Mouse (Mus musculus) limb, embryonic 11.5 days (tissue): ENCODE measurements around the gene Fasn. TPM values are rescaled to one million over a fixed set of nuclear protein-coding genes. Genes with fewer than 3 reads are reported as not detected.
"Not testable (repeated sequence)": the region's sequence is repeated elsewhere in the genome, so short reads cannot be mapped to it uniquely, and the experiment has no call there.

ENCODE experiments used
- ATAC-seq: fragments of 200-750 bp; cut with Nextera tagmentation; 2 replicates; pipeline ENCODE4 v1.8.0; 2017; ENCODE audit warnings: low read depth; ENCODE audit not compliant: insufficient number of reproducible peaks, low FRiP score, low TSS enrichment
- DNase-seq: peaks from one replicate; pipeline ENCODE4 v3.0.0-alpha.2; 2015; ENCODE audit warnings: low spot score
- H3K27ac ChIP-seq: fragments of 300-500 bp; sonication (generic); replicated peaks from 2 replicates; pipeline ENCODE4 v1.5.1; 2014; ENCODE audit warnings: low read depth, mild to moderate bottlenecking, low read length
- H3K27me3 ChIP-seq: fragments of 300-500 bp; sonication (generic); 2 replicates; pipeline ENCODE4 v1.6.1; 2014; ENCODE audit warnings: mild to moderate bottlenecking, low read length, mixed read lengths; ENCODE audit not compliant: control insufficient read depth, insufficient read depth
- H3K36me3 ChIP-seq: fragments of 300-500 bp; sonication (generic); 2 replicates; pipeline ENCODE4 v1.6.1; 2014; ENCODE audit warnings: mild to moderate bottlenecking, low read length, moderate library complexity, mixed read lengths; ENCODE audit not compliant: control insufficient read depth, insufficient read depth
- H3K4me1 ChIP-seq: fragments of 300-500 bp; sonication (generic); 2 replicates; pipeline ENCODE4 v1.6.1; 2014; ENCODE audit warnings: low read length, mixed read lengths; ENCODE audit not compliant: control insufficient read depth, insufficient read depth
- H3K4me2 ChIP-seq: fragments of 300-500 bp; sonication (generic); 2 replicates; pipeline ENCODE4 v1.6.1; 2014; ENCODE audit warnings: low read depth, mild to moderate bottlenecking, moderate library complexity; ENCODE audit not compliant: severe bottlenecking
- H3K4me3 ChIP-seq: fragments of 300-500 bp; sonication (generic); 2 replicates; pipeline ENCODE4 v1.5.1; 2014; ENCODE audit warnings: low read depth, low read length
- H3K9ac ChIP-seq: fragments of 300-500 bp; sonication (generic); 2 replicates; pipeline ENCODE4 v1.6.1; 2014; ENCODE audit warnings: mild to moderate bottlenecking, low read length
- H3K9me3 ChIP-seq: fragments of 300-500 bp; sonication (generic); 2 replicates; pipeline ENCODE4 v1.6.1; 2016; ENCODE audit warnings: low read length; ENCODE audit not compliant: control insufficient read depth
- WGBS: fragments of 180-500 bp; shearing (Covaris S2); extraction: QIAGEN DNeasy Blood & Tissue Kit; methylation state at CpG from one replicate; pipeline ENCODE4 v1.1.7; 2014; 5-methylcytosine and 5-hydroxymethylcytosine counted together
- polyA plus RNA-seq: library from polyadenylated mRNA; unstranded; fragments of >200 nt; fragmentation: Nextera tagmentation; extraction: Ambion mirVana; gene quantifications from 2 replicates; pipeline ENCODE4 v1.2.1, GENCODE M21; 2014

The Fasn gene
- polyA plus RNA-seq, 1 experiment from 2014 or later = 87.3 TPM

DNA sequence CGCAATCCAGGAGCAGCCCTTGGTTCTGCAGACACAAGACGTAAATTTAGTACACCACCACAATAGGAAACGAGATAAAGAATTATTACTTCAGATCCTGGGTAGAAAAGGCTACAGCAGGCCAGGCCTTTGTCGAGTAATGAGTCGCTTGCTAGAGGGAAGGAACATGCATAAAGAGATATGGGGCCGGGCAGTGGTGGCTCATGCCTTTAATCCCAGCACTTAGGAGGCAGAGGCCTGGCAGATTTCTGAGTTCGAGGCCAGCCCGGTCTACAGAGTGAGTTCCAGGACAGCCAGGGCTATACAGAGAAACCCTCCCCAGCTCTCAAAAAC is 27.8 kb downstream of the Fasn start:
- 33% methylated on average over 8 of the region's 8 CpGs for WGBS
- Histone ChIP-seq H3K4me1 (peaks cover 7% of the 10 kb centered on the region), H3K9ac (peak overlapping the region; percentile 28; the same call in 1 of the 2 replicates), H3K36me3 (peaks cover 15% of the 10 kb centered on the region; the same call in 1 of the 2 replicates), H3K27ac (peak overlapping the region; percentile 57; the same call in 1 of the 2 replicates), H3K4me2 (peak overlapping the region; percentile 29; the same call in 1 of the 2 replicates), H3K4me3 (peak overlapping the region; percentile 98), H3K9me3 (no peaks in the 10 kb centered on the region), H3K27me3 (no peaks in the 10 kb centered on the region)
- DNase-seq = no peak
- ATAC-seq = no peak

DNA sequence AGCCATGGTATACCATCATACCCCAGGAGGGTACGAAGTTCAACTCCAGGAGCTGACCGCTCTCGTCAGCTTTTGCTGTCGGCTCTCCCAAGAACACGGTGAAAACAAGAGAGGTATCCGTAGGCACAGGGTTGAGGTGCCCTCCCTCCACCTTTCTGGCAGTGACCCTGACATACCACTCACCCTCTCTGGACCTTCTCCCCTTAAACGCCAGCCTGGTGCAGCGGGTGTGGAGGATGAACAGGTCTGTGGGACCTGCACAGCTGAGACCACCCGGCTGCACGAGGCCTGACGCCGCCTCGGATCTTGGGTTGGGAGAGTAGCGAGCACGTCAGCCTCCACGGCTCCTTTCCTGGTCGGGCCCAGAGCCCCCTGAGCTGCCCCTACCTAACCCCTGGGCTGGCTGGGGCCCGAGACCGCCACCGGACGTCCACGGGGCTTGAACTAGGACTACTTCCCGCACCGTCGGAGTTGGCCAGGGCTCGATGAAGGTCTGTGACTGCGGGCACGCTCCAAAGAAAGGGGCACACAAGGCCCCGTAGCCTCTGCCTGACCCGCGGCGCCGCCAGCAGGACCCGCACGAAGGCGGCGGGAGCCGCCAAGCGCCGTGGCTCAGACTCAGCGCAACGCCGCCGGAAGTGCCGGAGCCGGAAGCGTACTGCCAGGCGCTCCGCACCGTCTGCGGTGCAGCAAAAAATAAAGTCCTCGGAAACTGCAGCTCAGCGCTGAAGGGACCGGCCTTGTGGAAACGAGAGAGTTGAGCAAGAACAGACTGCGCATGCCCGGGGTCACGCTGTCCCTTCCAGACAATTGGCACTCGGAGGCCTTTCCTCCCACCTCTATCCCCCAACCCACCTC is 28.4 kb downstream of the Fasn start, which contains the start of gene Dus1l:
Gene Dus1l (minus strand): TSS at position 648 of the 858 bp plus-strand sequence.
- DNase-seq = peak; percentile 100
- 2% methylated on average over 59 of the region's 59 CpGs for WGBS

DNA sequence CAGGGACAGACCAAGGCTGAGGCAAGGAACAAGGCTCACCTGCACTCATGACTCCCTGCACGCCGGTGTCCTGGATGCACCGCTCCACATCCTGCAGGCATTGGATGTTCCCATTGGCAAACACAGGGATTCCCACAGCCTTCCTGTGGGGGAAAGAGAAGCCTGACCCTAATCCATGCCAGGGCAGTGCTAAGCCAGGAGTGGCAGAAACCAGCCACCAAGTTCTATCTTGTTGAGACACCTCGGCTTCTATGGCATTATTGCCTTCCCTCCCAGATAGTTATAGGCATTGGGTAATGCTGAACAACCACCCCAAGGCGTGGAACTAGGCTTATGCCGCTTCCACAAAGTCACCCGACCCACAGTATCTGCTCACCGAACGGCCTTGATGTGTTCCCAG is 31.7 kb downstream of the Fasn start:
- Histone ChIP-seq H3K27me3 (no peaks in the 10 kb centered on the region), H3K36me3 (peaks cover 32% of the 10 kb centered on the region)
- 94% methylated on average over 9 of the region's 9 CpGs for WGBS

More for the DNA sequence above, 28.4 kb downstream of the Fasn start, which contains the start of gene Dus1l:
- Histone ChIP-seq H3K27ac (peak within 1 kb of the TSS; percentile 57; the same call in 1 of the 2 replicates), H3K9ac (peak within 1 kb of the TSS; percentile 90), H3K9me3 (no peaks in the 10 kb centered on the region), H3K27me3 (no peaks in the 10 kb centered on the region), H3K4me2 (peak within 1 kb of the TSS; percentile 90), H3K4me3 (peak within 1 kb of the TSS; percentile 98), H3K4me1 (peaks cover 7% of the 10 kb centered on the region), H3K36me3 (peaks cover 15% of the 10 kb centered on the region; the same call in 1 of the 2 replicates)
- peak; percentile 71 for ATAC-seq

DNA sequence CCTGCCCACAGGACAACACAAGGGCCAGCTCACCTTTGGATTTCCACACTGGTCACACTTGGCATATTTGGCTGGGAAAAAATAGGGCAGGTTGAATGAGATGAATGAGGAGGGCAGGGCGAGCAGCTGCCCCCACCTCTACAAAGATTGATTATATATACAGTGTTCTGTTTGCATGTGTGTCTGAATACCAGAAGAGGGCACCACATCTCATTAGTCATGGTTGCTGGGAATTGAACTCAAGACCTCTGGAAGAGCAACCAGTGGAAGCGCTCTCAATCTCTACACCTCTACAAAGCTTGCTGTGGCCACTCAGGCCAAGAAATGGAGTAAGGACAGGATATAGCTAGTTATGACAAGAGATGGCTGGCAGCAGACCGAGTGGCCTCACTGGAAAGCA is 34.5 kb downstream of the Fasn start:
- Histone ChIP-seq H3K36me3 (peaks cover 37% of the 10 kb centered on the region), H3K4me3 (no peak overlapping the region), H3K9me3 (no peaks in the 10 kb centered on the region), H3K27ac (no peak overlapping the region), H3K4me1 (peaks cover 6% of the 10 kb centered on the region; the same call in 1 of the 2 replicates), H3K9ac (no peak overlapping the region), H3K4me2 (no peak overlapping the region), H3K27me3 (no peaks in the 10 kb centered on the region)
- 91% methylated on average over 3 of the region's 3 CpGs for WGBS
- DNase-seq (no peak), ATAC-seq (no peak)

More for the DNA sequence above, 31.7 kb downstream of the Fasn start:
- H3K9ac ChIP-seq = no peak overlapping the region
- no peaks in the 10 kb centered on the region for H3K9me3 ChIP-seq
- H3K27ac ChIP-seq = no peak overlapping the region
- peaks cover 5% of the 10 kb centered on the region for H3K4me1 ChIP-seq
- no peak overlapping the region for H3K4me3 ChIP-seq
- H3K4me2 ChIP-seq = no peak overlapping the region
- no peak for ATAC-seq
- DNase-seq = no peak

DNA sequence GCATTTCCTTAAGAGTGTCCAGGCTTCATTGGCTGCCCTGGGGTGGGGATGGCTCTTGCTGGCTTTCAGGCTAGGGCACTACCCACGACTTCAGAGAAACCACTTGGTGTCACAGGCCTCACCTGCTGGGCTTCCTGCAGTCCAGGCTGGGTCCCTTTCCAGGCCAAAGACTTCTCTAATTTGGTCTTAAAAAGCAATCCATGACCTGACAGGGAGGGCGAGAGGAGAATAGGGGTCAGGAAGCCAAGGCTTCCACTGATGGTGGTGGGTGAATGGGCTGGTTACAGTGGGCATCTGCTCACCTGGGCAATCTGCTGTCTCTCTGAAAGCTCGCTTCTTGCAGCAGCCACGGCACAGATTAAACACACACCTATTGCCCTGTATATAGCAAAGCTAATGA is 35.0 kb downstream of the Fasn start:
- Histone ChIP-seq H3K4me3 (no peak overlapping the region), H3K4me2 (no peak overlapping the region), H3K9me3 (no peaks in the 10 kb centered on the region), H3K27ac (no peak overlapping the region), H3K9ac (no peak overlapping the region), H3K36me3 (peaks cover 37% of the 10 kb centered on the region), H3K27me3 (no peaks in the 10 kb centered on the region), H3K4me1 (peaks cover 7% of the 10 kb centered on the region; the same call in 1 of the 2 replicates)
- DNase-seq (no peak), ATAC-seq (no peak)
- WGBS = 84% methylated on average over 4 of the region's 4 CpGs

DNA sequence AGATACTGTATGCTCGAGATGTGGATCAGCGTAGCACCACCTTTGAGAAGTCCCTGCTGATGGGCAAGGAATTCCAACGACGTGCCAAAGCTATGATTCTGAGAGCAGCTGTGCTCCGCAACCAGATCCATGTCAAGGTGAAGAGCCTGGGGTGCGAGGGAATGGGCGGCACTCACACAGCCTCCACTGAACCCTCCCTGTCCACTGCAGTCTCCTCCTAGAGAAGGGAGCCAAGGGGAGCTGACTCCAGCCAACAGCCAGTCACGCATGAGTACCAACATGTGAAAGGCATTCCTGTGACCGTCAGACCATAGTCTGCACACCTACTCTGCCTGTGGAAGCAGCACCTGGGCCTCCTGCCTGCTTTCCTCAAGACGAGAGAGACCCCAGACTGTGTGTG is 35.9 kb downstream of the Fasn start:
- H3K4me2 ChIP-seq, H3K27me3 ChIP-seq, ATAC-seq, H3K4me1 ChIP-seq, H3K9me3 ChIP-seq, H3K4me3 ChIP-seq, H3K27ac ChIP-seq, DNase-seq, H3K9ac ChIP-seq: not testable (repeated sequence)
- H3K36me3 ChIP-seq = peaks cover 34% of the 10 kb centered on the region
- 86% methylated on average over 9 of the region's 10 CpGs for WGBS

DNA sequence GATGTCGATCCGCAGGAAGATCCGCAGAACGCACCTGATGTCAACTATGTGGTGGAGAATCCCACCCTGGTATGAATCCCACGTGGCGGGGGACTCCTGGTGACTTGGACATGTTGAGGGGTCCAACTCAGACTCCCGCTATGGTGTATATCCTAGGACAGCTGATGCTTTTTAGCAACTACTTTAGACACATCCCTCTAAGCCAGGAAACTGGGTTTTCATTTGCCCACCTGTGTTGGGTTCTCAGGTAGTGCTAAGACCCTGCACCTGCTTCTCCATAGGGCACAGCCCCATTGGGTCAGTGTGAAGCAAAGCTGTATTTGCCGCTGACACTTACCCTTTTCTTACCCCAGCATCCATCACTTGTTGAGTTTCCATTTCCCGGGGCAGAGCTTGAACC is 39.2 kb downstream of the Fasn start:
- Histone ChIP-seq H3K27ac (no peak overlapping the region), H3K36me3 (peaks cover 19% of the 10 kb centered on the region)
- no peak for ATAC-seq

DNA sequence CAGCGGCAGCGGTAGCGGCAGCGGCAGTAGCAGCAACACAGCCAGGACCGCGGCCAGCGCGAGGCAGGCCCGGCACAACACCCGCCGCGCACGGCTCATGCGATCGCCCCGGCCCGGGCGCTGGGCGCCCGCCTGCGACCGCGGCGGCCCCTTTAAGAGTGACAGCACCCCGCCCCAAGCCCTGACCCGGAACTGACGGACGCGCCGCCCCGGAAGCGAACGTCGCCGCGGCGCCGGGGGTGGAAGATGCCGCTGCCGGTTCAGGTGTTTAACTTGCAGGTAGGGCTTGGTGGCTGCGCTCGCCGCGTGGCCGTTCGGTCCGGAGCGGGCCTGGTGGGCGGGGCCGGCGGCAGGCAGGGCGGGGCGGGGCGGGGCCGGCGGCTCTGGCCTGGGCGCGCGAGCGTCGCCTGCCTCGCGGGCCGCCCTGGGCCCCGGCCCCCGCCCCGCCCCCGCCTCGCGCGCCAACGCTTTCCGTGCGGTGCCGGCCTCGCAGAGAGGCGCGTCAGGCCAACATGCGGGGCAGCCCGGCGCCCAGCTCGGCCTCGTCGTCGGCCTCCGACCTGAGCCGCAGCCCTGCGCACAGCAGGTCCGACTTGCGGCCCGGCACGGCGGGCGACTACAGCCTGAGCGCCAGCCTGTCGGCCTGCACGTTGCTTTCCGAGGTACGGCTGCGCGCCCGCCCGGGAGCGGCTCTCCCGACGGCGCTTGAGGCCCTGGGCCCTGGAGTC is 40.1 kb downstream of the Fasn start, which contains the start of the genes Rfng and Gps1:
Gene Rfng (minus strand): TSS at position 144 of the 728 bp plus-strand sequence.
Gene Gps1 (plus strand): TSS at position 209 of the 728 bp plus-strand sequence.
- peak within 1 kb of the TSS; percentile 90 for H3K9ac ChIP-seq
- DNase-seq (peak; percentile 85), ATAC-seq (peak; percentile 63)
- WGBS = under 1% methylated on average over 70 of the region's 107 CpGs
- H3K9me3 ChIP-seq = no peaks in the 10 kb centered on the region
- H3K27ac ChIP-seq = peak within 1 kb of the TSS; percentile 52
- no peaks in the 10 kb centered on the region for H3K27me3 ChIP-seq
- H3K4me1 ChIP-seq = peaks cover 12% of the 10 kb centered on the region
- H3K36me3 ChIP-seq = peaks cover 10% of the 10 kb centered on the region
- peak within 1 kb of the TSS; percentile 96 for H3K4me3 ChIP-seq
- H3K4me2 ChIP-seq = peak within 1 kb of the TSS; percentile 96

More for the DNA sequence above, 39.2 kb downstream of the Fasn start:
- peak overlapping the region; percentile 96 for H3K4me3 ChIP-seq
- H3K4me2 ChIP-seq = peak overlapping the region; percentile 96
- no peaks in the 10 kb centered on the region for H3K9me3 ChIP-seq
- peaks cover 12% of the 10 kb centered on the region for H3K4me1 ChIP-seq
- WGBS = 38% methylated on average over 9 of the region's 9 CpGs
- peak overlapping the region; percentile 90 for H3K9ac ChIP-seq
- DNase-seq = no peak
- H3K27me3 ChIP-seq = no peaks in the 10 kb centered on the region
